Mouse (Mus musculus) myocyte (in vitro differentiated cells): Measurements from ENCODE around the gene Entpd6.

Experiments
- CEBPB ChIP-seq: IDR thresholded peaks from 2 replicates; pipeline ENCODE4 v1.6.1; 2011; ENCODE audit warnings: mild to moderate bottlenecking, moderate library complexity; ENCODE audit not compliant: poor library complexity, insufficient read depth, severe bottlenecking
- E2F4 ChIP-seq: IDR thresholded peaks from one replicate; pipeline ENCODE4 v1.6.1; 2011; ENCODE audit warnings: mild to moderate bottlenecking, control low read depth, moderate library complexity; ENCODE audit not compliant: insufficient read depth
- MAX ChIP-seq: IDR thresholded peaks from one replicate; pipeline ENCODE4 v1.6.1; 2011; ENCODE audit warnings: low read depth, mild to moderate bottlenecking, control low read depth
- MYOG ChIP-seq, 3 experiments: IDR thresholded peaks; one replicate each; pipeline ENCODE4 v1.6.1; 2011; ENCODE audit warnings: control low read depth in 2 of 3, low read depth in 2 of 3, mild to moderate bottlenecking in 2 of 3; ENCODE audit not compliant: insufficient read length in 2 of 3, control insufficient read depth in 1 of 3, insufficient read depth in 1 of 3
- POLR2A ChIP-seq: IDR thresholded peaks from one replicate; pipeline ENCODE4 v1.6.1; 2011; ENCODE audit warnings: low read depth, mild to moderate bottlenecking, control low read depth, moderate library complexity; ENCODE audit not compliant: insufficient read length
- POLR2AphosphoS2 ChIP-seq: IDR thresholded peaks from one replicate; pipeline ENCODE4 v1.6.1; 2011; ENCODE audit warnings: low read depth, control low read depth; ENCODE audit not compliant: insufficient read length
- TCF12 ChIP-seq: IDR thresholded peaks from one replicate; pipeline ENCODE4 v1.6.1; 2011; ENCODE audit warnings: mild to moderate bottlenecking, control low read depth; ENCODE audit not compliant: poor library complexity, insufficient read depth, severe bottlenecking

DNA sequence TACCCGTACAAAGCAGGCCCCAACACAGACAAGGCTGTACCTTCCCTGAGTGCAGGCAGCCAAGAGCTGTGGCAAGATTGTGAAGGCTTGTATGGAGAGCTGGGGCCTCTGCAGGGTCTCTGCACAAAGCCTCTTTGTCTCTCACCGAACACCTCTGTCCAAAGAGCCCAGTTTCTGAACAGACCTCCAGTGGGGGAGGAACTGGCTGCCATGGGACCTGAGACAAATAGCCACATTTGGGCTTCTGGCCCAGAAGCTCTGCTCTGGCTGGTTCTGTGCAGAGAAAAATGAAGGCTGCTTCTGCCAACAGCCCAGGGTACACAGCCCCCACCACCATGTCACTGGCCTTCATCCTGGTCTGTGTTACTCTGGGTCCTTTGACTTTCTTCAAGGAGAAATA is 16.8 kb downstream of the Entpd6 start:
- TF ChIP-seq POLR2A = no peak
- no peak for TF ChIP-seq TCF12
- TF ChIP-seq CEBPB = no peak
- TF ChIP-seq MAX = no peak
- TF ChIP-seq POLR2AphosphoS2 = no peak
- no peak for TF ChIP-seq MYOG (IDR thresholded peaks at IDR 0.05; ENCODE audit: control insufficient read depth in 1 of 3, insufficient read depth in 1 of 3, insufficient read length in 2 of 3, low read depth in 2 of 3)
- no peak for TF ChIP-seq E2F4
